Mouse (Mus musculus) limb, embryonic 15.5 days (tissue): ENCODE data around the gene Zbp1. TPM values are rescaled to one million over a fixed set of nuclear protein-coding genes. Genes with fewer than 3 reads are reported as not detected.

Experiments
- ATAC-seq: fragments of 200-750 bp; cut with Nextera tagmentation; 2 replicates; pipeline ENCODE4 v1.8.0; 2017; ENCODE audit warnings: low read depth, moderate TSS enrichment; ENCODE audit not compliant: insufficient number of reproducible peaks, low FRiP score, low TSS enrichment
- H3K27ac ChIP-seq: fragments of 300-500 bp; sonication (generic); 2 replicates; pipeline ENCODE4 v1.5.1; 2015; ENCODE audit warnings: moderate library complexity, mild to moderate bottlenecking, inconsistent platforms
- H3K27me3 ChIP-seq: fragments of 300-500 bp; sonication (generic); 2 replicates; pipeline ENCODE4 v1.6.1; 2015; ENCODE audit warnings: inconsistent platforms
- H3K36me3 ChIP-seq: fragments of 300-500 bp; sonication (generic); 2 replicates; pipeline ENCODE4 v1.6.1; 2015; ENCODE audit warnings: inconsistent platforms
- H3K4me1 ChIP-seq: fragments of 300-500 bp; sonication (generic); 2 replicates; pipeline ENCODE4 v1.6.1; 2015; ENCODE audit warnings: inconsistent platforms
- H3K4me2 ChIP-seq: fragments of 300-500 bp; sonication (generic); 2 replicates; pipeline ENCODE4 v1.6.1; 2015; ENCODE audit warnings: mild to moderate bottlenecking, inconsistent platforms
- H3K4me3 ChIP-seq: fragments of 300-500 bp; sonication (generic); 2 replicates; pipeline ENCODE4 v1.5.1; 2015; ENCODE audit warnings: mild to moderate bottlenecking, inconsistent platforms
- H3K9ac ChIP-seq: fragments of 300-500 bp; sonication (generic); 2 replicates; pipeline ENCODE4 v1.6.1; 2015; ENCODE audit warnings: inconsistent platforms
- H3K9me3 ChIP-seq: fragments of 300-500 bp; sonication (generic); 2 replicates; pipeline ENCODE4 v1.6.1; 2016; ENCODE audit warnings: inconsistent platforms
- WGBS: fragments of 180-500 bp; shearing (Covaris S2); methylation state at CpG from one replicate; pipeline ENCODE4 v1.1.7; 2015; 5-methylcytosine and 5-hydroxymethylcytosine counted together
- polyA plus RNA-seq: library from polyadenylated mRNA; unstranded; fragments of >200 nt; fragmentation: Nextera tagmentation; extraction: Ambion mirVana; gene quantifications from 2 replicates; pipeline ENCODE4 v1.2.1, GENCODE M21; 2015

The Zbp1 gene
- polyA plus RNA-seq, 1 experiment from 2014 or later, result 0.64 TPM

- no peaks in the 10 kb centered on the region for H3K27me3 ChIP-seq
- H3K9ac ChIP-seq, result no peak overlapping the region
- no peak for ATAC-seq
- 54% methylated on average over 3 of the region's 3 CpGs for WGBS
- H3K9me3 ChIP-seq, result no peaks in the 10 kb centered on the region
- H3K4me1 ChIP-seq, result peaks cover 65% of the 10 kb centered on the region
- no peak overlapping the region for H3K27ac ChIP-seq
- 0 out of 2 replicates have a peak, but pooled peaks cover 9% of the 10 kb centered on the region for H3K36me3 ChIP-seq
- no peak overlapping the region for H3K4me2 ChIP-seq
- H3K4me3 ChIP-seq, result no peak overlapping the region
Measured at GRCm38 (mm10) chr2:173244108-173244507, 25.4 kb upstream of the Zbp1 start.

- no peak overlapping the region for H3K27ac ChIP-seq
- 0 out of 2 replicates have a peak, but pooled peaks cover 9% of the 10 kb centered on the region for H3K36me3 ChIP-seq
- ATAC-seq, result no peak
- H3K4me3 ChIP-seq, result no peak overlapping the region
- no peak overlapping the region for H3K9ac ChIP-seq
- no peak overlapping the region for H3K4me2 ChIP-seq
- no peaks in the 10 kb centered on the region for H3K9me3 ChIP-seq
- H3K27me3 ChIP-seq, result no peaks in the 10 kb centered on the region
- H3K4me1 ChIP-seq, result peaks cover 69% of the 10 kb centered on the region
- 64% methylated on average over 9 of the region's 9 CpGs for WGBS
Measured at GRCm38 (mm10) chr2:173243616-173244015, 24.9 kb upstream of the Zbp1 start.

GRCm38 (mm10) chr2:173242874-173243273, 24.2 kb upstream of the Zbp1 start:
- Histone ChIP-seq H3K4me1 (peaks cover 70% of the 10 kb centered on the region), H3K27ac (no peak overlapping the region), H3K4me3 (no peak overlapping the region), H3K27me3 (no peaks in the 10 kb centered on the region), H3K9me3 (no peaks in the 10 kb centered on the region), H3K4me2 (no peak overlapping the region), H3K9ac (no peak overlapping the region), H3K36me3 (0 out of 2 replicates have a peak, but pooled peaks cover 9% of the 10 kb centered on the region)
- ATAC-seq, result no peak
- WGBS, result 46% methylated on average over 12 of the region's 12 CpGs

GRCm38 (mm10) chr2:173240738-173241137, 22.0 kb upstream of the Zbp1 start:
- Histone ChIP-seq H3K9me3 (no peaks in the 10 kb centered on the region), H3K27me3 (no peaks in the 10 kb centered on the region), H3K27ac (no peak overlapping the region), H3K4me3 (no peak overlapping the region), H3K9ac (no peak overlapping the region), H3K4me2 (no peak overlapping the region), H3K4me1 (peaks cover 69% of the 10 kb centered on the region), H3K36me3 (0 out of 2 replicates have a peak, but pooled peaks cover 9% of the 10 kb centered on the region)
- no peak for ATAC-seq
- WGBS, result 45% methylated on average over 9 of the region's 9 CpGs

GRCm38 (mm10) chr2:173238522-173238921, 19.8 kb upstream of the Zbp1 start:
- ATAC-seq, result no peak
- no peak overlapping the region for H3K4me2 ChIP-seq
- H3K36me3 ChIP-seq, result peaks cover 14% of the 10 kb centered on the region
- no peaks in the 10 kb centered on the region for H3K9me3 ChIP-seq
- H3K4me3 ChIP-seq, result no peak overlapping the region
- no peaks in the 10 kb centered on the region for H3K27me3 ChIP-seq
- no peak overlapping the region for H3K27ac ChIP-seq
- H3K9ac ChIP-seq, result no peak overlapping the region
- WGBS, result 27% methylated on average over 14 of the region's 14 CpGs
- peaks cover 71% of the 10 kb centered on the region for H3K4me1 ChIP-seq

- ATAC-seq, result no peak
- no peaks in the 10 kb centered on the region for H3K9me3 ChIP-seq
- WGBS, result 41% methylated on average over 8 of the region's 8 CpGs
Measured at GRCm38 (mm10) chr2:173235435-173236332, 17.0 kb upstream of the Zbp1 start.

GRCm38 (mm10) chr2:173232766-173233099, 14.0 kb upstream of the Zbp1 start:
- ATAC-seq, result no peak
- Histone ChIP-seq H3K4me2 (no peak overlapping the region), H3K27me3 (no peaks in the 10 kb centered on the region), H3K36me3 (peaks cover 56% of the 10 kb centered on the region), H3K9me3 (no peaks in the 10 kb centered on the region), H3K27ac (no peak overlapping the region), H3K4me1 (peaks cover 53% of the 10 kb centered on the region), H3K9ac (no peak overlapping the region), H3K4me3 (no peak overlapping the region)
- WGBS, result 86% methylated on average over 8 of the region's 8 CpGs

More at GRCm38 (mm10) chr2:173235435-173236332, 17.0 kb upstream of the Zbp1 start:
- no peak overlapping the region for H3K4me2 ChIP-seq
- no peaks in the 10 kb centered on the region for H3K27me3 ChIP-seq
- H3K4me1 ChIP-seq, result peaks cover 61% of the 10 kb centered on the region
- H3K36me3 ChIP-seq, result peaks cover 34% of the 10 kb centered on the region
- H3K4me3 ChIP-seq, result no peak overlapping the region
- H3K27ac ChIP-seq, result peak overlapping the region; percentile 51
- H3K9ac ChIP-seq, result no peak overlapping the region

GRCm38 (mm10) chr2:173232065-173232765, 13.5 kb upstream of the Zbp1 start:
- H3K9ac ChIP-seq, result no peak overlapping the region
- peaks cover 60% of the 10 kb centered on the region for H3K36me3 ChIP-seq
- 75% methylated on average over 22 of the region's 22 CpGs for WGBS
- no peaks in the 10 kb centered on the region for H3K9me3 ChIP-seq
- ATAC-seq, result no peak
- no peaks in the 10 kb centered on the region for H3K27me3 ChIP-seq
- H3K4me3 ChIP-seq, result no peak overlapping the region
- no peak overlapping the region for H3K27ac ChIP-seq
- H3K4me2 ChIP-seq, result no peak overlapping the region
- peaks cover 50% of the 10 kb centered on the region for H3K4me1 ChIP-seq

- Histone ChIP-seq H3K27ac (peak overlapping the region; percentile 54; the same call in 1 of the 2 replicates), H3K4me2 (0 out of 2 replicates have a peak overlapping the region, but pooled peaks have one; percentile 13), H3K4me3 (no peak overlapping the region), H3K27me3 (no peaks in the 10 kb centered on the region), H3K9ac (no peak overlapping the region), H3K9me3 (no peaks in the 10 kb centered on the region), H3K4me1 (peaks cover 37% of the 10 kb centered on the region), H3K36me3 (peaks cover 70% of the 10 kb centered on the region)
- 7% methylated on average over 10 of the region's 10 CpGs for WGBS
- 0 out of 2 replicates have a peak, but pooled peaks have one; percentile 13 for ATAC-seq
Measured at GRCm38 (mm10) chr2:173229578-173230224, 11.0 kb upstream of the Zbp1 start.

GRCm38 (mm10) chr2:173228567-173228966, 9.8 kb upstream of the Zbp1 start:
- no peak for ATAC-seq

GRCm38 (mm10) chr2:173226792-173227191, 8.1 kb upstream of the Zbp1 start:
- Histone ChIP-seq H3K9ac (no peak overlapping the region), H3K4me1 (peaks cover 43% of the 10 kb centered on the region), H3K36me3 (peaks cover 47% of the 10 kb centered on the region), H3K4me3 (no peak overlapping the region), H3K9me3 (no peaks in the 10 kb centered on the region), H3K27ac (no peak overlapping the region), H3K4me2 (no peak overlapping the region), H3K27me3 (no peaks in the 10 kb centered on the region)
- no peak for ATAC-seq
- 89% methylated on average over 8 of the region's 8 CpGs for WGBS

More at GRCm38 (mm10) chr2:173228567-173228966, 9.8 kb upstream of the Zbp1 start:
- H3K27me3 ChIP-seq, result no peaks in the 10 kb centered on the region
- no peak overlapping the region for H3K9ac ChIP-seq
- no peaks in the 10 kb centered on the region for H3K9me3 ChIP-seq
- WGBS, result 89% methylated on average over 8 of the region's 8 CpGs
- no peak overlapping the region for H3K4me2 ChIP-seq
- H3K4me1 ChIP-seq, result peaks cover 42% of the 10 kb centered on the region
- H3K36me3 ChIP-seq, result peaks cover 65% of the 10 kb centered on the region
- no peak overlapping the region for H3K27ac ChIP-seq
- no peak overlapping the region for H3K4me3 ChIP-seq
